Mouse (Mus musculus): ENCODE results near the gene Jag2.
A peak's percentile ranks its signal among the peaks of the same experiment; 100 is the strongest.

The Jag2 gene

GRCm38 (mm10) chr12:112929562-112930352, at the start of gene Jag2:
Gene Jag2 (minus strand): TSS chr12:112929776.
- DNase-seq (ENCODE audit: low spot score) = peak; percentile 73

DNA sequence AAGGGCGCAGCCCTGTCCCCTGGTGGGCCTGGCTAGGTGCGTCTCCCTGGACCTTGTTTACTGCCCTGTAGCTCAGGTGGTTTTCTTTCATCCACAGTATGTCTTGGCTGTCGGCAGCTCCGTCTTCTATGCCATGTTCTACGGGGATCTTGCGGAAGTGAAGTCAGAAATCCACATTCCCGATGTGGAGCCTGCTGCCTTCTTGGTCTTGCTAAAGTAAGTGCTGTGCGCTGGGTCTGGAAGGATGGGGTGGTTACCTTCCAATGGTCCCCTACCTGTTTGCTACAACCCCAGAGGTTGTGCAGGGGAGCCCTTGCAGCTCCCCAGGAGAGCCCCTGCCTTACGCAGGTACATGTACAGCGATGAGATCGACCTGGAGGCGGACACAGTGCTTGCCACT, 47.6 kb upstream of the Jag2 start:
- no peak for DNase-seq (ENCODE audit: low spot score)

GRCm38 (mm10) chr12:112976371-112977073, 46.9 kb upstream of the Jag2 start, which contains the start of gene Btbd6:
Gene Btbd6 (plus strand): TSS chr12:112976482.
- no peak for DNase-seq (ENCODE audit: low spot score)

GRCm38 (mm10) chr12:112974736-112975135, 45.2 kb upstream of the Jag2 start:
- no peak for DNase-seq (ENCODE audit: low spot score)

- DNase-seq (ENCODE audit: low spot score) = no peak
Observed at GRCm38 (mm10) chr12:112969616-112970015, 40.0 kb upstream of the Jag2 start.

DNA sequence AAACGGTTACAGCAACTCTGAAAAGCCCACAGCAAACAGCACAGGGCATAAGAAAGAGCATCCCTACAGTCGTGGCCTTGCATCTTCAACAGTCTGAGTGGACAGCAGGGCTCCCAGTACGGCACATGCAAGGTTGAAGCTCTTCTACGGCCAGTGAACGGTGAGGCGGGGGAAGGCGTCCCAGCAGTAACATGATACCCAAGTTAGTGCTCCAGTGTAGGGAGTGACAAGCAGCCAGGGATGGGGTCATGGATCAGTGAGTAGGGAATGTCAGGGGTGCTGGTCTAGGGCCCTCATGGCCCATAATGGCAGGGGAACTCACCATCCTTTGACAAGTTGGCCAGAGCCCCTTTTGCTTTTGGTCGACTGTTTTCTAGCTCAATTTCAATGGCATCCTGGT, 39.4 kb upstream of the Jag2 start:
- DNase-seq (ENCODE audit: low spot score) = no peak

DNA sequence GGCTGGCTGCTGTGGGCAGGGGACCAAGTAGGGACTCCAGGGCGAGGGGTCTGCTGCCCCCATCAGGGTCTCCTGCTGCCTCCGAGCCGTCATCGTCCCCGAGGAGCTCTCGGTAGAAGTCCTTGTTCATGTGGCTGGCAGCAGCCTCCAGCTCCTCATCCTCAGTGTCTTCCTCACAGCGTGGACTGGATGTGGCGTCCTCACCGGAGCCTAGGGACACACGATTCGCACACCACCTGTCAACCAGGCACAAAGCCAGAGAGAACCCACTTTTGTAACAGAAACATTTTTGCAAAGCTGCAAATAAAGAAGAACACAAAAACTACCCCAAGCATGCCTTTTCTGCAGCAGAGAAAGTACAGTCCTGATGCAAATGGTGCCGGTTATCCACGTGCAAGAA, 36.2 kb upstream of the Jag2 start:
- DNase-seq (ENCODE audit: low spot score) = no peak

GRCm38 (mm10) chr12:112961872-112962271, 32.3 kb upstream of the Jag2 start:
- no peak for DNase-seq (ENCODE audit: low spot score)

- DNase-seq (ENCODE audit: low spot score) = no peak
Observed at GRCm38 (mm10) chr12:112961428-112961827, 31.9 kb upstream of the Jag2 start.

GRCm38 (mm10) chr12:112959421-112959820, 29.8 kb upstream of the Jag2 start:
- no peak for DNase-seq (ENCODE audit: low spot score)

- no peak for DNase-seq (ENCODE audit: low spot score)
Observed at GRCm38 (mm10) chr12:112958303-112958702, 28.7 kb upstream of the Jag2 start.

GRCm38 (mm10) chr12:112955800-112956199, 26.2 kb upstream of the Jag2 start:
- DNase-seq (ENCODE audit: low spot score) = peak; percentile 68

DNA sequence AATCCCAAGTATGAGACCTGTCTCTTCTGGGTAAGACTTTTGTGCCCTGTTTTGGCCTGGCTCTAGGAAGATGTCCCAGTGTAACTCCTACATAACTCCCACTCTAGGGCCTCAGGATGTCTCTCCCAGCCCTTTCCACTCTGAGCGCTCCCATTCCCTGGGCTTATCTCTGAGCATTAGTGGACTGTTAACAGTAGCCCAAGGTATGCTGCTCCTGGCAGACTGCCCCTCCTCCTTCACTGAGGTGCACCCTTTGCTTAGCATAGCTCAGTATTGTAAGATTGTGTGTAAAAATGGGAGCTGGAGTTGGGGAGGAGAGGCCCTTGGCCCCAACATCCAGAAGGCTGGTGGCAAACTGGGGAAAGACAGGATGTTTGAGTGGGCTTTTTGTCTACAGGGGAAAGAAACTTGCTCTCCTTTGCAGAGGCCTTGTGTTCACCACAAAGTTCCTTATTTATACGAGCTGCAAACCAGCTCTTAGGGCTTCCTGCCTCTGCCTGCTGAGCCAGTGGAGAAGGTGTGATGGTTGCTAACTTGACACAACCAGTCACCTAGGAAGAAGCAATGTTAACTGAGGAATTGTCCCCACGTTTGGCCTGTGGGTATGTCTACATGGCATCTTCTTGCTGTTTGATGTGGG, 23.5 kb upstream of the Jag2 start:
- DNase-seq (ENCODE audit: low spot score) = no peak

DNA sequence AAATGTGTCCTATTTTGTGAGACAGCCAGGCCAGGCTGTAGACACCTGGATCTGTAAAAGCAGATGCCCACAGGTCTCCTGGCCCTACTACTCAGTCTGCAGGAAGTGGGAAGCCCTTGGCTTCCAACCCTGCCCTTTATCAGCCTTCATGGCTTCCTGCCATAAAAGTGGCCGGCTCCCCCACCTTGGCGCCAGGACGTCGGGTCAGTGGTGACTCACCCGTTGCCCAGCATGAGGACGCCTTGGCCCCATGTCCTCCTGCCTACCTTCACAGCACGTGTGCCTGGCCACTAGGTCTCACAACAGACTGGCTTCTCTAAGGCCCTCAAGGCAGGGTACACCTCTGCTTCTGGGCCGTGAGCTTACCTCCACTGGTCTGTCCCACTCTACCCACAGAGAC, 22.9 kb upstream of the Jag2 start:
- DNase-seq (ENCODE audit: low spot score) = peak; percentile 51

- no peak for DNase-seq (ENCODE audit: low spot score)
Observed at GRCm38 (mm10) chr12:112951150-112951842, 21.7 kb upstream of the Jag2 start.

DNA sequence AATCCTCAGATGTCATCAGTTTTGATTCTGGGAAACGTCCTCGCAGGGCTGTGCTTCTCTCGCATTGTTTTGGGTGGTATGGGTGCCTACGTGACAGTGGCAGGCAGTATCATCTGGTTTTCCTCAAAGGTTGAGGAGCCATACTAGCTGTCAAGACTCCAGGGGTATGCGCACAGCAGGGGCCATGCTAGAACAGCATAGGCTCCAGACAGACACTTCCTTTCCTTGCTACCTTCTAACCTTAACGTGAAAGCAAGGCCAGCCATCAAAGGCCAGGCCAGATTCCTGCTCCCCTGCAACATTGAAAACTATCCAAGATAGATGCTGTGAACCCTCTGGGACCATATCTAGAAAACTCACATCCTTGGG, 21.2 kb upstream of the Jag2 start:
- DNase-seq (ENCODE audit: low spot score) = no peak

- peak; percentile 84 for DNase-seq (ENCODE audit: low spot score)
Observed at GRCm38 (mm10) chr12:112950040-112950760, 20.6 kb upstream of the Jag2 start.

DNA sequence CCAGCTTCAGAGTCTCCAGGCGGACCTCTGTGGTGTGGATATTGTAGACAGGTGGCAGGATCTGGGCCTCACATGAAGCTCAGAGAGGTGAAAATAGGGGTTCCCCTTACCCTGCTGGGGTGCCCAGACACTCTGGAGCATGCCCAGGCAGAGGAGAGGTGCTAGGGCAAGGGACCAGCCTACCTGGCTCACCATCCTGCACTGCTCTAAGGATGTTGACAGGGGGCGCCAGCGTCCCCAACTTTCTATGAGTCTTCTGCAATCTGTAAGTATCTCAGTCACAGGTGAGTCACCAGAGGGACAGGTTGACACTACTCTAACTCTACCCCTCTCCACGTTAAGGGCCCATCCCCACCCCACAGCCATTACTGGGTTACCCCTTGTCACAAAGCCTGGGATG, 17.7 kb upstream of the Jag2 start:
- no peak for DNase-seq (ENCODE audit: low spot score)

DNA sequence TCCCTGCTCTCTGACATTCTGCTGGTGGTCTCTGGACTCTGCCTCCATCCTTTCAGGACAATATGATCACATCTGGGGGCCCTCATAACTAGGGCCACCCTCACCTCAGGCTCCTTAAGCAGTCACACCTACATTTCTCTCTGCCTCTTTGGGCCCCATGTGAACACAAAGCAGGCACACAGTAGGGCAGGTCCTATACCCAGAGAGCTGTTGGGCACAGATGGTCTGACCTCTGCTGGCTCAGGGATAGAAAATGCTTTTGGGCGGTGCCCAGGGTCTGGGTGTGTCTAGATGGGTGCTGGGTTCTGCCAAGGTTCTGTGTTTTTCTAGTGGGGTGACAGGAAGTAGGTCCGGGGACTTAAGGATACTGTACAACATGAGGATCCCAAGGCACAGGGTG, 14.1 kb upstream of the Jag2 start:
- DNase-seq (ENCODE audit: low spot score) = no peak

GRCm38 (mm10) chr12:112941776-112942713, 12.5 kb upstream of the Jag2 start, which contains the start of gene Nudt14:
Gene Nudt14 (minus strand): TSS chr12:112942124.
- peak; percentile 78 for DNase-seq (ENCODE audit: low spot score)

Data from MN1 (cell line).